Mouse (Mus musculus) liver, adult 2 months (tissue): ENCODE measurements around the gene Dapk1. TPM values are rescaled to one million over a fixed set of nuclear protein-coding genes. Genes with fewer than 3 reads are reported as not detected.

Experiments
- DNase-seq: peaks from one replicate; pipeline ENCODE4 v3.0.0-alpha.2; 2011; ENCODE audit warnings: low read depth, low spot score; ENCODE audit errors: extremely low read depth
- H3K27ac ChIP-seq: fragments of 200-500 bp; replicated peaks from 2 replicates; pipeline ENCODE4 v1.5.1; 2012; ENCODE audit warnings: low read depth, mild to moderate bottlenecking, control low read depth, inconsistent platforms, low read length; ENCODE audit not compliant: insufficient read depth
- H3K27me3 ChIP-seq: fragments of 200-500 bp; 2 replicates; pipeline ENCODE4 v1.6.1; 2012; ENCODE audit warnings: mild to moderate bottlenecking, moderate library complexity, low read length, inconsistent platforms; ENCODE audit not compliant: control insufficient read depth, insufficient read depth
- H3K36me3 ChIP-seq: fragments of 200-500 bp; 2 replicates; pipeline ENCODE4 v1.6.1; 2012; ENCODE audit warnings: low read length, inconsistent platforms; ENCODE audit not compliant: control insufficient read depth, insufficient read depth
- H3K4me1 ChIP-seq: fragments of 200-500 bp; 2 replicates; pipeline ENCODE4 v1.6.1; 2011; ENCODE audit warnings: low read length; ENCODE audit not compliant: control insufficient read depth, insufficient read depth
- H3K4me3 ChIP-seq: fragments of 200-500 bp; 2 replicates; pipeline ENCODE4 v1.5.1; 2011; ENCODE audit warnings: low read depth, mild to moderate bottlenecking, control low read depth, low read length, moderate library complexity; ENCODE audit not compliant: insufficient read depth
- H3K79me2 ChIP-seq: fragments of 200-500 bp; 2 replicates; pipeline ENCODE4 v1.6.1; 2012; ENCODE audit warnings: inconsistent platforms, mild to moderate bottlenecking, low read length, moderate library complexity; ENCODE audit not compliant: control insufficient read depth, insufficient read depth
- H3K9ac ChIP-seq: fragments of 200-500 bp; 2 replicates; pipeline ENCODE4 v1.6.1; 2012; ENCODE audit warnings: low read depth, mild to moderate bottlenecking, control low read depth, inconsistent platforms, low read length
- CTCF ChIP-seq: fragments of 200-500 bp; IDR thresholded peaks from 2 replicates; pipeline ENCODE4 v1.5.1; 2011; ENCODE audit warnings: low read depth, low read length, control low read depth
- POLR2A ChIP-seq: fragments of 200-500 bp; IDR thresholded peaks from 2 replicates; pipeline ENCODE4 v1.6.1; 2011; ENCODE audit warnings: low read length, control low read depth; ENCODE audit not compliant: insufficient read depth; ENCODE audit errors: extremely low read depth
- WGBS: fragments of 180-500 bp; shearing (Covaris S2); methylation state at CpG from one replicate; pipeline ENCODE4 v1.1.7; 2018; 5-methylcytosine and 5-hydroxymethylcytosine counted together
- polyA plus RNA-seq: library from polyadenylated mRNA; depleted of rRNA; stranded (reverse); fragments of >200 nt; gene quantifications from 2 replicates; pipeline ENCODE4 v1.2.3, GENCODE M21; 2012
- total RNA-seq: library from RNA; depleted of rRNA; stranded (reverse); fragments of >200 nt; gene quantifications from 2 replicates; pipeline ENCODE4 v1.2.3, GENCODE M21; 2014

The Dapk1 gene
- total and polyA plus RNA-seq, 2 experiments, result 23.0 to 80.5 TPM

DNA sequence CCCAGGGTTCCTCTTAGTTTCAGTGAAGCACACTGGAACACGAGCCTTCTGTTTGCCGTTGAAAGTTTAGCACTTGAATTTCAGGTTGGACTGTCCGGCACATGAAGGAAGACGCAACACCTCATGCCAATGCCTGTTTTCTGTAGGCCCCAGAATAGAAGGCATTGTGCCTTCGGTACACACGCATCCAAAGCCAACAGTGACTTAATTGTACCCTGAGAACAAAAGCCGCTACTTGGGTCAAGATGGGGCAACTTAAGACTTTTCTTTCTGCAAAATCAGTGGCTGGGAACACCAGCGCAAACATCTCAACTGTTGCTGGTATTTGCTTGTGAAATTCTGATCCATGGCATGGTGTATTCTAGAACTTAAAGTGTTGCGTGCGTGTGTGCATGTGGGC lies 63.1 kb downstream of the Dapk1 start:
- 79% methylated on average over 10 of the region's 10 CpGs for WGBS
- peaks cover 71% of the 10 kb centered on the region for H3K4me1 ChIP-seq

GRCm38 (mm10) chr13:60665402-60665801 lies 63.7 kb downstream of the Dapk1 start:
- Histone ChIP-seq H3K4me1 (peaks cover 73% of the 10 kb centered on the region), H3K27me3 (no peaks in the 10 kb centered on the region), H3K36me3 (no peaks in the 10 kb centered on the region), H3K4me3 (no peak overlapping the region), H3K9ac (no peak overlapping the region), H3K79me2 (peaks cover 65% of the 10 kb centered on the region), H3K27ac (peak overlapping the region; percentile 31)
- no peak for TF ChIP-seq POLR2A
- no peak for TF ChIP-seq CTCF
- DNase-seq, result peak; percentile 51
- 72% methylated on average over 4 of the region's 4 CpGs for WGBS

More for the DNA sequence above, 63.1 kb downstream of the Dapk1 start:
- Histone ChIP-seq H3K36me3 (no peaks in the 10 kb centered on the region), H3K9ac (no peak overlapping the region), H3K27ac (peak overlapping the region; percentile 15; the same call in 1 of the 2 replicates), H3K27me3 (no peaks in the 10 kb centered on the region), H3K79me2 (peaks cover 62% of the 10 kb centered on the region), H3K4me3 (no peak overlapping the region)
- TF ChIP-seq POLR2A (no peak), CTCF (no peak)
- DNase-seq, result peak; percentile 33

DNA sequence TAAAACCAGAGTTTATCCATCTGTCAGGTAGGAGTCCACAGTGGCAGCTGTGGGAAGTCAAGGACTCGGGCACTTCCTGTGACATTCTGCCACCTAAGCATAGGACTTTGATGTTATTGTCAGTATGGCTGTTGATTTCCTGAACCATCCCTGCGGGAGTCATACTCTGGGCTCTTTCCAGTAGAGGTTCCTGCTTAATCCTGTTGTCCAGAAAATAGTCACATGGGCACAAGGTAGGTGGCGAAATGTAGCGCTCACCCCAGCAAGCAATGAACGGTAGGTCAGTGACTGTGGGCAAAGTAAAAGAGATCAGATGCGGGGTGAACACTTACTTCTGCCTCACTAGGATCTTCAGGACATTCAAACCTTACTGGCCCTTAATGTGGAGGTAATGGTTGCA lies 66.3 kb downstream of the Dapk1 start:
- Histone ChIP-seq H3K4me1 (peaks cover 72% of the 10 kb centered on the region), H3K9ac (no peak overlapping the region), H3K79me2 (peaks cover 62% of the 10 kb centered on the region), H3K4me3 (no peak overlapping the region), H3K36me3 (no peaks in the 10 kb centered on the region; the same call in 1 of the 2 replicates), H3K27ac (peak overlapping the region; percentile 78), H3K27me3 (no peaks in the 10 kb centered on the region)
- DNase-seq, result peak; percentile 96
- WGBS, result 14% methylated on average over 6 of the region's 6 CpGs
- TF ChIP-seq CTCF (no peak), POLR2A (no peak)

- TF ChIP-seq CTCF (no peak), POLR2A (no peak)
- WGBS, result 30% methylated on average over 10 of the region's 10 CpGs
- peaks cover 77% of the 10 kb centered on the region for H3K4me1 ChIP-seq
- DNase-seq, result peak; percentile 62
- H3K27ac ChIP-seq, result peak overlapping the region; percentile 41
- H3K36me3 ChIP-seq, result no peaks in the 10 kb centered on the region; the same call in 1 of the 2 replicates
- no peaks in the 10 kb centered on the region for H3K27me3 ChIP-seq
- no peak overlapping the region for H3K4me3 ChIP-seq
- H3K79me2 ChIP-seq, result peaks cover 55% of the 10 kb centered on the region
- peak overlapping the region; percentile 6; the same call in 1 of the 2 replicates for H3K9ac ChIP-seq
These were observed 68.9 kb downstream of the Dapk1 start for GRCm38 (mm10) chr13:60670605-60671004.

DNA sequence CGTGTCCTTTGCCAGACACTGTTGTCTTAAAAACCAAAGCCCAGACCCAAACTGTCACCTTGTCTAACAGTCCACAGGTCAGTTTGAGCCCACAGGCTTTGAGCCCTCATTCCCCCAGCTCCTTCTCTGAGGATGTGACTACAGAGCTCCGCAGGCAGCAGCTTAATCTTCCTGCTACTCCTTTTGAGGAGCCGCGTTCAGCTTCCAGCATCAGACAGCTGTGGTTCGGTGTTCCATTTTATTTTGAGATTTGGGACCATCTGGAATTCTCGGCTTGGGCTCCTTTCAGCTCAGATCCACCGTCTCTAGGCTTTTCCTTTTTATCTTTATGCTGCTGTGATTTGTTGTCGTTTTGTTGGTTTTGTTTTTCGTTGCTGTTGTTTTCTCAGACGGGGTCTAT lies 69.5 kb downstream of the Dapk1 start:
- H3K4me3 ChIP-seq, result no peak overlapping the region
- TF ChIP-seq CTCF (no peak), POLR2A (no peak)
- H3K36me3 ChIP-seq, result no peaks in the 10 kb centered on the region; the same call in 1 of the 2 replicates
- WGBS, result 73% methylated on average over 10 of the region's 10 CpGs
- no peak for DNase-seq
- peaks cover 75% of the 10 kb centered on the region for H3K4me1 ChIP-seq
- no peaks in the 10 kb centered on the region for H3K27me3 ChIP-seq
- peaks cover 58% of the 10 kb centered on the region for H3K79me2 ChIP-seq
- H3K9ac ChIP-seq, result no peak overlapping the region
- H3K27ac ChIP-seq, result peak overlapping the region; percentile 41

GRCm38 (mm10) chr13:60672287-60672686 lies 70.5 kb downstream of the Dapk1 start:
- TF ChIP-seq CTCF (no peak), POLR2A (no peak)
- Histone ChIP-seq H3K27ac (peak overlapping the region; percentile 89), H3K36me3 (no peaks in the 10 kb centered on the region; the same call in 1 of the 2 replicates), H3K79me2 (peaks cover 63% of the 10 kb centered on the region), H3K4me3 (no peak overlapping the region), H3K27me3 (no peaks in the 10 kb centered on the region), H3K9ac (no peak overlapping the region), H3K4me1 (peaks cover 68% of the 10 kb centered on the region)
- no peak for DNase-seq
- WGBS, result 31% methylated on average over 8 of the region's 8 CpGs
